Mouse (Mus musculus) heart, embryonic 15.5 days (tissue): ENCODE measurements around the gene Msrb3. TPM values are rescaled to one million over a fixed set of nuclear protein-coding genes. Genes with fewer than 3 reads are reported as not detected.

Experiments used
- ATAC-seq: fragments of 200-750 bp; cut with Nextera tagmentation; replicated peaks from 2 replicates; pipeline ENCODE4 v1.8.0; 2017; ENCODE audit warnings: low read depth, moderate TSS enrichment; ENCODE audit not compliant: insufficient number of reproducible peaks, insufficient read depth, low FRiP score
- H3K27ac ChIP-seq: fragments of 300-500 bp; sonication (generic); 2 replicates; pipeline ENCODE4 v1.5.1; 2015; ENCODE audit warnings: mild to moderate bottlenecking, inconsistent platforms
- H3K27me3 ChIP-seq: fragments of 300-500 bp; sonication (generic); 2 replicates; pipeline ENCODE4 v1.6.1; 2015; ENCODE audit warnings: inconsistent platforms
- H3K36me3 ChIP-seq: fragments of 300-500 bp; sonication (generic); 2 replicates; pipeline ENCODE4 v1.6.1; 2015; ENCODE audit warnings: mild to moderate bottlenecking, inconsistent platforms
- H3K4me1 ChIP-seq: fragments of 300-500 bp; sonication (generic); replicated peaks from 2 replicates; pipeline ENCODE4 v1.6.1; 2015; ENCODE audit warnings: inconsistent platforms
- H3K4me2 ChIP-seq: fragments of 300-500 bp; sonication (generic); 2 replicates; pipeline ENCODE4 v1.6.1; 2015; ENCODE audit warnings: inconsistent platforms, mild to moderate bottlenecking, moderate library complexity
- H3K4me3 ChIP-seq: fragments of 300-500 bp; sonication (generic); 2 replicates; pipeline ENCODE4 v1.5.1; 2015; ENCODE audit warnings: mild to moderate bottlenecking, inconsistent platforms
- H3K9ac ChIP-seq: fragments of 300-500 bp; sonication (generic); 2 replicates; pipeline ENCODE4 v1.6.1; 2015; ENCODE audit warnings: mild to moderate bottlenecking, inconsistent platforms
- H3K9me3 ChIP-seq: fragments of 300-500 bp; sonication (generic); replicated peaks from 2 replicates; pipeline ENCODE4 v1.6.1; 2016; ENCODE audit warnings: inconsistent platforms
- WGBS: fragments of 180-500 bp; shearing (Covaris S2); methylation state at CpG from one replicate; pipeline ENCODE4 v1.1.7; 2015; ENCODE audit warnings: mixed read lengths; 5-methylcytosine and 5-hydroxymethylcytosine counted together
- polyA plus RNA-seq: library from polyadenylated mRNA; unstranded; fragments of >200 nt; fragmentation: Nextera tagmentation; extraction: Ambion mirVana; gene quantifications from 2 replicates; pipeline ENCODE4 v1.2.1, GENCODE M21; 2015

Msrb3 gene
- polyA plus RNA-seq, 1 experiment from 2014 or later = 35.4 TPM

DNA sequence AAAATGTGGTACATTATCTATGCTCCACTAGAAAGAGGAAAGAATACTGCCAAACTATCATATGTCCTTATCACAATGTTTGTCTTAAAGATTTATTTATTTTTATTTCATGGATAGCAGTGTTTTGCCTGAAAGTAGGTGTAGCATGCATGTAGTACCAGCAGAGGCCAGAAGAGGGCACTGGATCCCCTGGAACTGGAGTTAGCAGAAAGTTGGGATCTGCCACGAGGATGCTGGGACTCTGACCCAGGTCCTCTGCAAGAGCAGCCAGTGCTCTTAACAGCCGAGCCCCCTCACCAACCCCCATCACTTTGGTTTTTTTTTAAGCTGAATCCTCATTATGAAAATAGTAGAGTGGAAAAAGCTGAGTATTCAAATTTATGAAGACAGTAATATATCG lies 37.7 kb downstream of the Msrb3 start:
- peaks cover 12% of the 10 kb centered on the region for H3K36me3 ChIP-seq
- WGBS = 74% methylated on average over 3 of the region's 3 CpGs
- no peak overlapping the region for H3K27ac ChIP-seq
- peaks cover 10% of the 10 kb centered on the region for H3K4me1 ChIP-seq
- H3K9me3 ChIP-seq = no peaks in the 10 kb centered on the region
- no peaks in the 10 kb centered on the region for H3K27me3 ChIP-seq
- no peak overlapping the region for H3K4me2 ChIP-seq
- no peak overlapping the region for H3K4me3 ChIP-seq
- no peak for ATAC-seq
- H3K9ac ChIP-seq = no peak overlapping the region

DNA sequence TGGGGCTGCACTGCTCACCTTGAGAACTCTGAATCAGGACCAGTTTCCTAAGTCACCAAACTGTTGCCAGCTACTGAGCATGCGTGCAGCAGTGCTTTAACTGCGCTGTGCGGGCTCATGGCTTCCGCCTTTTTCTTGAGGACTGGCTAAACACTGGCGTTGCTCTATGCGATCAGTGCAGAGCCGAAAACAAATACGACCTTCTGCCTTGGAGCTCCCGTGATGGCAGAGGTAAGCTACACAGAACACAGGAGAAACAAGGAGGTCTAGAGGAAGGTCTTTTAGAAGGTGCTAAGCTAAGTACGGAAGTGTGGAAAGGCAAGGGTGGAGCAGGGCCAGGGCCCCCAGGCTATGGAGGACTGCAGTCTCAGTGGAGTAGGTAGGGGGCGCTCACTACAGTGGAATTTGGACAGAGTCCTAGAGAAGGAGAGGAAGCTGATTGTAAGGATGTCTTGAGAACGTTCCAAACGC lies 41.3 kb downstream of the Msrb3 start:
- no peak overlapping the region for H3K27ac ChIP-seq
- peaks cover 14% of the 10 kb centered on the region for H3K4me1 ChIP-seq
- H3K27me3 ChIP-seq = no peaks in the 10 kb centered on the region
- no peak; the same call in 1 of the 2 replicates for ATAC-seq
- H3K9ac ChIP-seq = no peak overlapping the region
- WGBS = 42% methylated on average over 13 of the region's 13 CpGs
- no peaks in the 10 kb centered on the region for H3K9me3 ChIP-seq
- H3K4me2 ChIP-seq = peak overlapping the region; percentile 15; the same call in 1 of the 2 replicates
- peaks cover 7% of the 10 kb centered on the region for H3K36me3 ChIP-seq
- H3K4me3 ChIP-seq = no peak overlapping the region

DNA sequence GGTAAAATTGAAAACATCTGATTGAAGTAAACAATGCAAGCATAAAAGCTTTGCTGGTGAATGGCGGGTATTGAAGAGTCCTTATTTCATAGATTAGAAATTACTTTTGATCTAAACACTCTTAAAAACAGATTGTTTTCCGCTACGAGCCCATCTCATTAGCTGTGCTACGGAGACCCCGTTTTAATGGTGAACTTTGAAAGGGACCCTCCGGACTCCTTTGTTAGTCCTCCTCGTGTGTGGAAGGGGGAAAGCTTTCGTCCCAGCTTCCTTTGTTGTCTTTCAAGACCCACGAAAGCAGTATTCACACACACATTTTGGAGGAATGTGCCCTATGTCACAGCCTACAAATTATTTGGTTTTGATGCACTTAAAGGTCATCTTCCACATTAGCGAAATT lies 44.6 kb downstream of the Msrb3 start:
- Histone ChIP-seq H3K4me1 (peaks cover 19% of the 10 kb centered on the region), H3K4me2 (no peak overlapping the region), H3K4me3 (no peak overlapping the region), H3K27me3 (no peaks in the 10 kb centered on the region), H3K9ac (no peak overlapping the region), H3K27ac (no peak overlapping the region), H3K36me3 (peaks cover 6% of the 10 kb centered on the region; the same call in 1 of the 2 replicates), H3K9me3 (no peaks in the 10 kb centered on the region)
- 88% methylated on average over 10 of the region's 10 CpGs for WGBS
- ATAC-seq = no peak

DNA sequence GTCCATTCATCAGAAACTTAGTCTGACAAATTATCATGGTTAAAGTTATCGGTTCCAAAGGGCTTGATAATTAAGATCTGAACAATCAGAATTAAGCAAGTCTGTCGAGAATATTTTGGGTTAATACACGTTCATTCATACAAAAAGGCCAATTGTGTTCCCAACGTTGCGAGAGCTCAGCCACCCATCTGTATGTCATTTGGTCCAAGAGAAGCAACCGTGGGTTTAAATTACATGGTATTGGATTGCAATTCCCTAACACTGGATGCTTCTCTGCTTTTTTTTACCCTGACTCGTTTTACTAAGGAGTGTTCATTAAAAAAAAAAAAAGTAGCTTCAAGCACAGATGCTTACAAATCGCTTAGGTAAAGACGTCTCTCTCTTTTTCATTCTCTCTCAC lies 45.1 kb downstream of the Msrb3 start:
- H3K36me3 ChIP-seq = peaks cover 6% of the 10 kb centered on the region; the same call in 1 of the 2 replicates
- H3K9ac ChIP-seq = no peak overlapping the region
- H3K4me1 ChIP-seq = peaks cover 14% of the 10 kb centered on the region
- H3K27ac ChIP-seq = no peak overlapping the region
- ATAC-seq = no peak
- no peaks in the 10 kb centered on the region for H3K27me3 ChIP-seq
- no peak overlapping the region for H3K4me3 ChIP-seq
- H3K9me3 ChIP-seq = no peaks in the 10 kb centered on the region
- 82% methylated on average over 9 of the region's 9 CpGs for WGBS
- no peak overlapping the region for H3K4me2 ChIP-seq

DNA sequence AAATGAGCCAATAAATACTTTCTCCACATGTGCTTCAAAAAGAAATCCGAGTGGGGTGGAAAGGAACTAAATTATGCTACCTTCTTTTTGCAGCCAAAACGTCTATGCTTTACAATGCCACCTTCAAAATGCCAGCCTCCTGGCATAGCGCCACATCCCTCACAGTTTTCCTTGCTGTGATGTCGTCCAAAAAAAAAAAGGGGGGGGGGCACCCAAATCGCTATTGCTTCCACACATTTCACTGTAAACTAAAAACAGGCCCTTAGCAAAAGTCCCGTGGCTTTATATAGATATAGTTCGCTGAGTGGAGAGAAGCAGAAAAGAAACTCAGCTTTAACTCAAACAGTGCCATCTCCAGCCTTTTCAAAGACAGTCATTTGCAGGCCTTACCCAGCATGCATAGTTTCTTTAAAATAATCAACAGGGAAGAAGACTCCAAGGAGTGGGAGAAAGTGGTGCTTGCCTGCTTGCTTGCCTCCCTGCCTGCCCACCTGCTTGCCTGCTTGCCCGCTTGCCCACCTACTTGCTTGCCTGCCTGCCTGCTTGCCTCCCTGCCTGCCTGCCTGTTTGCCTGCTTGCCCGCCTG lies 47.6 kb downstream of the Msrb3 start:
- H3K4me1 ChIP-seq = peaks cover 14% of the 10 kb centered on the region
- ATAC-seq = no peak

DNA sequence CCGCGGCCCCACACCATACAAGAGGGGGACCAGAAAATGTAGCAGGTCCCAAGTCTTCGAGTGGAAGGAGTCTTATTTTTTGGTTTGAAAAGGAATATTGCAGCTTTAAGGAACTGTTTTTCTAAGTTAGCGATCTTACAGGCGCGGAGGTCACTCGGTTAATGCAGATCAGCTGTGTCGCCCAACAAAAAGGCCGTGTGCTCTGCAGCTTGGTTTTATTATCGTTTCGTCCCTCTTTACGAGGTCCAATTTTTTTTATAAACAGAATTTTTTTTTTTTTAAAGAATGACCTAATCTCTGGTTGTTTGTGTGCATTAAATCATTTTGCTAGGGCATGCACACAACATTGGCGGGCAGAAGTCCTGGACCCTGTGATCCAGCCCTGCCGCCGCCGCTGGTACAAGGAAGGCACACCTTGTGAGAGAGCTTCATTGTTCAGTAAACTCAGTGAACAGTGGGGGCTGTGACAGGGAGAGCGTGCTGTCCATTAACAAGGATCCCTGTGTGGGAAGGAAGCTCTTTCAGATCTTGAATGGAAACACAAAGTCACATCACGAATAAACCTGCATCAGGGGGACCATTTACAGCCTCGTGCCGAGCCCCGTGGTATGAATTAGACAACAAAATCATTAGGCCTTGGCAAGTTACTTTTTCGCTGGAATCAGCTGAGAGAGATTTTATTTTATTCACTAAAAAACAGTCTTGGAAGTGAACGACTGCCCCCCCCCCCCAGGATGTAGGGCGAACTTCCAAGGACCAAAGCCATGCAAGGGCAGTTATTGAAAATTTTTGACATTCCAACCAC lies 48.3 kb downstream of the Msrb3 start:
- 79% methylated on average over 24 of the region's 24 CpGs for WGBS
- H3K4me1 ChIP-seq = peaks cover 14% of the 10 kb centered on the region
- ATAC-seq = no peak
- H3K27ac ChIP-seq = 0 out of 2 replicates have a peak overlapping the region, but pooled peaks have one; percentile 31
- H3K9ac ChIP-seq = no peak overlapping the region
- no peaks in the 10 kb centered on the region for H3K9me3 ChIP-seq
- peaks cover 30% of the 10 kb centered on the region for H3K36me3 ChIP-seq
- H3K4me3 ChIP-seq = no peak overlapping the region
- H3K27me3 ChIP-seq = no peaks in the 10 kb centered on the region
- no peak overlapping the region for H3K4me2 ChIP-seq

More for the DNA sequence above, 47.6 kb downstream of the Msrb3 start:
- WGBS = 49% methylated on average over 9 of the region's 9 CpGs
- H3K9me3 ChIP-seq = no peaks in the 10 kb centered on the region
- H3K9ac ChIP-seq = no peak overlapping the region
- no peaks in the 10 kb centered on the region for H3K27me3 ChIP-seq
- H3K27ac ChIP-seq = 0 out of 2 replicates have a peak overlapping the region, but pooled peaks have one; percentile 31
- H3K4me2 ChIP-seq = no peak overlapping the region
- H3K4me3 ChIP-seq = no peak overlapping the region
- peaks cover 23% of the 10 kb centered on the region; the same call in 1 of the 2 replicates for H3K36me3 ChIP-seq

DNA sequence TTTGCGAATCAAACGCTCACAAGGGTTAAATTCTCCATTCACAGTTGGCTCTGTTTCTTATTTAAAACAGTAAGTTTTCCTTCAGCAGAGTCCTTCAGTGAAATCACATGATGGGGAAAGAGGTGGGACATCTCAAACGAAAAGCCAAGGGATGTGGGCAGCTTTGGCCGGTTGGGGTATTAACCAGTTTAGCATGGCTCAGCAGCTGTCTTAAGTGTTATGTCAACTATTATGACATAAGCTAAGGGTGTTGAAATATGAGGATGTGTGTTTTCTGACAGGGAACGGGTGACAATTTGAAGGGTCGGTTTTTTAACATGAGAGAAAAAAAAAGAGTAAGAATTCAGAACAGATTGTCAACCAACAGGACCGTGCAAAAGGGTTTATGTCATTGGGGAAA lies 50.2 kb downstream of the Msrb3 start:
- no peak overlapping the region for H3K4me3 ChIP-seq
- H3K4me2 ChIP-seq = no peak overlapping the region
- H3K9ac ChIP-seq = no peak overlapping the region
- H3K27me3 ChIP-seq = no peaks in the 10 kb centered on the region
- no peaks in the 10 kb centered on the region for H3K9me3 ChIP-seq
- ATAC-seq = no peak
- 65% methylated on average over 7 of the region's 7 CpGs for WGBS
- H3K36me3 ChIP-seq = peaks cover 44% of the 10 kb centered on the region
- H3K27ac ChIP-seq = no peak overlapping the region
- H3K4me1 ChIP-seq = peaks cover 14% of the 10 kb centered on the region

DNA sequence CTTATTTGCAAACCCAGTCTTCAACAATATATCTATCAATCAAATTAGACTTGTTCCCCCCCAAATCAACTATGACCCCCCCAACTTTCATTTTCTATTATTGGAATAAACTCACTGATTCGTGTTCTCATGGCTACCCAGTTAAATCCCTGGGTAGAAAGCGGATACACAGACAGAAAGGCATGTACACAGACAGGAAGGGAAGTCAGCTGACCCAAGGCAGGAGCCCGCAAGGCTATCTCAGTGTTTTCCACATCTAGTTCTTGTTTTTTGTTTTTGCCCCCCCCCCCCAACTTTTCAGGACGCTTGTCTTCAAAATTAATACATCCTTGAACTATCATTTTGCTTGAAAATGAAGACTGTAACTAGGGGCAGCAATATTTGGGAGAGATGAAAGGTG lies 51.1 kb downstream of the Msrb3 start:
- H3K9me3 ChIP-seq = no peaks in the 10 kb centered on the region
- ATAC-seq = no peak
- no peak overlapping the region for H3K9ac ChIP-seq
- H3K4me2 ChIP-seq = no peak overlapping the region
- no peak overlapping the region for H3K4me3 ChIP-seq
- H3K27me3 ChIP-seq = no peaks in the 10 kb centered on the region
- WGBS = 77% methylated on average over 4 of the region's 4 CpGs
- H3K27ac ChIP-seq = no peak overlapping the region
- H3K4me1 ChIP-seq = peaks cover 11% of the 10 kb centered on the region
- H3K36me3 ChIP-seq = peaks cover 53% of the 10 kb centered on the region

DNA sequence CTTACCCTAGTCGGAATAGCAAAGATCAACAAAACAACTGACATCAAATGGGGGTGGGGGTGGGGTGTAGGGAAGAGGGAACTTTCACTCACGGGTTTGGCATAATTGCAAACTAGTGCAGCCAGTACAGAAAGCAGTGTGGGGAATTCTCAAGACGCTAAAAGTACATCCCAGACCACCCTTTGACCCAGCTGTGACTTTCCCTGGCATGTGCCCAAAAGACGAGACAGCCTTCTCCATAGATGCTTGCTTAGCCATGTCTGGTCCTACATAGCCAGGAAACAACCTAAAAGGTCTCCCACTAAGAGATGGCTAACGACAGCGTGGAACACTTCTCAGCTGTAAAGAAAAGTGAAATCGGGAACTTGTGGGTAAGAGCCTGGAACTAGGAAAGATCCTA lies 58.9 kb downstream of the Msrb3 start:
- no peaks in the 10 kb centered on the region for H3K9me3 ChIP-seq
- H3K9ac ChIP-seq = no peak overlapping the region
- peaks cover 52% of the 10 kb centered on the region for H3K36me3 ChIP-seq
- no peaks in the 10 kb centered on the region for H3K4me1 ChIP-seq
- no peak overlapping the region for H3K27ac ChIP-seq
- no peak overlapping the region for H3K4me3 ChIP-seq
- 78% methylated on average over 7 of the region's 7 CpGs for WGBS
- no peaks in the 10 kb centered on the region for H3K27me3 ChIP-seq
- no peak overlapping the region for H3K4me2 ChIP-seq
- ATAC-seq = no peak

DNA sequence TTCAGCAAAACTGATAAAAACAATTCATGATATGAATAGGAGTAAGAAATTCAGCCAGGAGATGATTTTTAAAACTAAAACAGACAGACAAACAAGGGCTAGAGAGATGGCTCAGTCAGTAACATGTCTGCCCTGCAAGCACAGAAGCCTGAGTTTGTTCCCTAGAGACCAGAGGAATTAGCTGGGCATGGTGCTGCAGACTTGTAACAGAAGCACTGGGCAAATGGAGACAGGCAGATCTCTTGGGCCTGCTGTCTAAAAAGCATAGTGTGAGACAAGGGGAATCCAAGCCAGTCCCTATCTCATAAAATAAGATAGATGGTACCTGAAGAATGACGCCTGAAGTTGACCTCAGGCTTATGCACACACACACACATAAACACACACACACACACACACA lies 64.4 kb downstream of the Msrb3 start:
- Histone ChIP-seq H3K27me3 (no peaks in the 10 kb centered on the region), H3K9me3 (no peaks in the 10 kb centered on the region), H3K4me2 (no peak overlapping the region), H3K4me3 (no peak overlapping the region), H3K27ac (no peak overlapping the region), H3K36me3 (peaks cover 20% of the 10 kb centered on the region), H3K4me1 (no peaks in the 10 kb centered on the region), H3K9ac (no peak overlapping the region)
- WGBS = 100% methylated on average over 1 of the region's 1 CpGs
- ATAC-seq = no peak

DNA sequence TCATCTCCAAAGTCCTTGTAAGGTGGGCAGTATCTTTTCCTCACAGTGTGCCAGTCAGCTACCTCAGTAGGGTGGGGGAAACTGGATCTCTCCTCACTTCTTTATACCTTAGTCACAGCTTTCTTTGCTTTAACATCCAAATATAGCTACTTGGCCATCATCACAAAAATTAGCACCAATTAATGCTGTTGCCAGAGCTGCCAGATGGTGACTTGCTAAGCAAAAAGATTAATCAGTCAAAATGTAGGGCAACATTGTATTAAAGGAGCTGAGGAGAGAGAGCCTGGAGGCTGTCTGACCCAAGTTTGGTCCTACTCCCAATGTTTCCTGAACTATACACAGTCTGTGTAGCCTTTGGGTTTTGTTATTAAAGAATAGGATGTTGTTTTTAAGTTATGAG lies 65.1 kb downstream of the Msrb3 start:
- Histone ChIP-seq H3K4me3 (no peak overlapping the region), H3K27ac (no peak overlapping the region), H3K4me1 (no peaks in the 10 kb centered on the region), H3K36me3 (peaks cover 25% of the 10 kb centered on the region), H3K9me3 (no peaks in the 10 kb centered on the region), H3K4me2 (no peak overlapping the region), H3K27me3 (no peaks in the 10 kb centered on the region), H3K9ac (no peak overlapping the region)
- ATAC-seq = no peak
